8 mouse cellular contexts compared by ENCODE assay signal in genomic region chr10:79766001-79766507, GRCm38 (mm10). TPM values are rescaled to one million over a fixed set of nuclear protein-coding genes. Genes with fewer than 3 reads are reported as not detected.
A peak's percentile ranks its signal among the peaks of the same experiment; 100 is the strongest.
DNase-seq lines count a peak whose midpoint lies in the region; ATAC-seq and TF ChIP-seq lines count a peak whose summit lies in the region.

No protein-coding gene starts in this region.

- peak overlapping the region; percentile 99 for H3K9ac ChIP-seq in CH12.LX (ENCODE audit: insufficient read depth, low read depth)
- peak overlapping the region; percentile 99 for H3K9ac ChIP-seq in heart, embryonic 16.5 days (ENCODE audit: low read length)
- H3K9ac ChIP-seq in liver, embryonic 16.5 days (ENCODE audit: low read depth, low read length): peak overlapping the region; percentile 93

- TF ChIP-seq CTCF in CH12.LX (conservative IDR thresholded peaks at IDR 0.05 in 1 of 2, IDR thresholded peaks at IDR 0.05 in 1 of 2; ENCODE audit: low read depth in 2 of 2, low read length in 2 of 2): no peak

- no peaks in the 10 kb centered on the region for H3K9me3 ChIP-seq in CH12.LX (replicated peaks; ENCODE audit: low read length)
- H3K9me3 ChIP-seq in heart, embryonic 16.5 days (replicated peaks; ENCODE audit: control insufficient read depth, low read length): no peaks in the 10 kb centered on the region
- no peaks in the 10 kb centered on the region for H3K9me3 ChIP-seq in liver, embryonic 16.5 days (replicated peaks; ENCODE audit: control insufficient read depth, low read length)

- peaks cover 38% of the 10 kb centered on the region for H3K79me2 ChIP-seq in CH12.LX (replicated peaks; ENCODE audit: control insufficient read depth, extremely low read depth, insufficient read depth, poor library complexity, severe bottlenecking)

- in situ Hi-C loops in CH12.LX (cut with MboI; ENCODE audit: low pct_ligation_motif_present, low pct_unique_long_range_greater_than_20kb, low sequenced_read_pairs): no loop called here

- peaks cover 27 to 47% of the 10 kb centered on the region in 2 experiments for H3K4me1 ChIP-seq in CH12.LX (ENCODE audit: control insufficient read depth in 1 of 2, insufficient read depth in 2 of 2)
- H3K4me1 ChIP-seq in heart, embryonic 16.5 days (ENCODE audit: control insufficient read depth, insufficient read depth, low read length): peaks cover 44% of the 10 kb centered on the region
- H3K4me1 ChIP-seq in liver, embryonic 16.5 days (ENCODE audit: control insufficient read depth, low read depth, low read length): peaks cover 27% of the 10 kb centered on the region

- no peak for TF ChIP-seq EP300 in CH12.LX (IDR thresholded peaks at IDR 0.05; ENCODE audit: low read length)

- H3K4me3 ChIP-seq in CH12.LX (replicated peaks in 1 of 3; ENCODE audit: low read depth in 2 of 3, low read length in 2 of 3, poor library complexity in 1 of 3): peak overlapping the region; percentile 92 to 98 (median 98)
- peak overlapping the region; percentile 93 for H3K4me3 ChIP-seq in heart, embryonic 16.5 days (ENCODE audit: low read length)
- peak overlapping the region; percentile 95 for H3K4me3 ChIP-seq in liver, embryonic 16.5 days (ENCODE audit: low read depth, low read length)

- no peaks in the 10 kb centered on the region for H3K27me3 ChIP-seq in CH12.LX (replicated peaks)
- no peaks in the 10 kb centered on the region for H3K27me3 ChIP-seq in heart, embryonic 16.5 days (ENCODE audit: control insufficient read depth, insufficient read depth, low read length)
- no peaks in the 10 kb centered on the region for H3K27me3 ChIP-seq in liver, embryonic 16.5 days (ENCODE audit: control insufficient read depth, insufficient read depth, low read depth, low read length)

- H3K27ac ChIP-seq in CH12.LX (ENCODE audit: insufficient read depth, low read depth): no peak overlapping the region
- H3K27ac ChIP-seq in heart, embryonic 16.5 days (ENCODE audit: low read length): peak overlapping the region; percentile 93
- H3K27ac ChIP-seq in liver, embryonic 16.5 days (ENCODE audit: low read length): peak overlapping the region; percentile 88; the same call in 1 of the 2 replicates

- dilution Hi-C loops in CH12.LX (cut with MboI; ENCODE audit: extremely low pct_ligation_motif_present, extremely low pct_unique_long_range_greater_than_20kb, low sequenced_read_pairs): no loop called here

- H3K36me3 ChIP-seq in CH12.LX (replicated peaks in 1 of 2; ENCODE audit: control insufficient read depth in 1 of 2, insufficient read depth in 1 of 2, low read length in 1 of 2): peaks cover 23 to 41% of the 10 kb centered on the region in 2 experiments
- peaks cover 13% of the 10 kb centered on the region for H3K36me3 ChIP-seq in heart, embryonic 16.5 days (ENCODE audit: control insufficient read depth, insufficient read depth)
- H3K36me3 ChIP-seq in liver, embryonic 16.5 days (ENCODE audit: control insufficient read depth, insufficient read depth): peaks cover 11% of the 10 kb centered on the region

- ATAC-seq in heart, embryonic 16.5 days (replicated peaks; ENCODE audit: extremely low read depth, insufficient read depth, low FRiP score): no peak
- no peak for ATAC-seq in liver, embryonic 16.5 days (ENCODE audit: low read depth)
- no peak for ATAC-seq in megakaryocyte progenitor cell, adult 5-6 weeks (replicated peaks; ENCODE audit: poor library complexity)
- ATAC-seq in megakaryocyte-erythroid progenitor cell, adult 5-6 weeks (replicated peaks; ENCODE audit: low FRiP score, low TSS enrichment, poor library complexity, severe bottlenecking): no peak

- no peak for TF ChIP-seq RAD21 in CH12.LX (IDR thresholded peaks at IDR 0.05; ENCODE audit: low read depth, low read length)

- DNase-seq in embryo, embryonic 10 days (ENCODE audit: low spot score): peak; percentile 33
- no peak for DNase-seq in embryo, embryonic 10.5 days (ENCODE audit: low spot score)
- no peak for DNase-seq in CH12.LX (ENCODE audit: extremely low read depth)
- DNase-seq in ovary, postnatal 10 days (ENCODE audit: low spot score): no peak

- WGBS in heart, embryonic 16.5 days: 5% methylated on average over 16 of the region's 16 CpGs
- WGBS in liver, embryonic 16.5 days (ENCODE audit: insufficient replicate concordance): 6% methylated on average over 16 of the region's 16 CpGs

- peak overlapping the region; percentile 77 for H3K4me2 ChIP-seq in CH12.LX (ENCODE audit: insufficient read depth, low read depth, poor library complexity, severe bottlenecking)
- peak overlapping the region; percentile 97 for H3K4me2 ChIP-seq in heart, embryonic 16.5 days (ENCODE audit: low read depth, low read length)
- H3K4me2 ChIP-seq in liver, embryonic 16.5 days (ENCODE audit: low read depth, low read length): peak overlapping the region; percentile 84

- TF ChIP-seq POLR2A in CH12.LX (IDR thresholded peaks at IDR 0.05; ENCODE audit: low read depth, low read length): no peak

TF ChIP-seq in CH12.LX, 34 proteins besides CTCF, POLR2A, EP300 and RAD21:
- TF ChIP-seq ETS1 (conservative IDR thresholded peaks at IDR 0.05; ENCODE audit: low read depth, low read length) (no peak), UBTF (IDR thresholded peaks at IDR 0.05; ENCODE audit: low read depth, low read length) (0 out of 2 replicates have a peak, but pooled peaks have one; percentile 4)

RNA-seq across cellular contexts. Expression of gene Rnf126, which starts 0.7 kb away (rescaled TPM):
- total RNA-seq in CH12.LX (2012; rRNA removed) (67.9 and 74.8 TPM in 2 replicates), CH12.LX (2014; rRNA removed) (28.9 and 32.4 TPM in 2 replicates)
- 90.7 and 112 TPM in 2 replicates for polyA plus RNA-seq in CH12.LX (2012; ENCODE audit: insufficient read length, low read depth)
- 56.0 and 57.4 TPM in 2 replicates for polyA plus RNA-seq in heart, embryonic 16.5 days (2015; fragmentation: Nextera tagmentation; extraction: Ambion mirVana)
- polyA plus RNA-seq in liver, embryonic 16.5 days (2015; fragmentation: Nextera tagmentation; extraction: Ambion mirVana): 17.4 and 26.2 TPM in 2 replicates
- total RNA-seq in megakaryocyte progenitor cell, adult 5-6 weeks (2015): 55.6 and 63.0 TPM in 2 replicates
- total RNA-seq in megakaryocyte progenitor cell, adult 5-6 weeks (2017): 18.4 and 20.2 TPM in 2 replicates
- total RNA-seq in megakaryocyte-erythroid progenitor cell, adult 5-6 weeks (2014; fragmentation: Nextera tagmentation): 76.0 and 106 TPM in 2 replicates
- 16.2 and 20.8 TPM in 2 replicates for total RNA-seq in megakaryocyte-erythroid progenitor cell, adult 5-6 weeks (2017)

RNA-seq across cellular contexts. Expression of gene Fstl3, which starts 11.0 kb away (rescaled TPM):
- total RNA-seq in CH12.LX (2012; rRNA removed) (0.25 TPM in 2 replicates), CH12.LX (2014; rRNA removed) (not detected in 2 replicates)
- polyA plus RNA-seq in CH12.LX (2012; ENCODE audit: insufficient read length, low read depth): not detected in 2 replicates
- polyA plus RNA-seq in heart, embryonic 16.5 days (2015; fragmentation: Nextera tagmentation; extraction: Ambion mirVana): 22.6 and 26.7 TPM in 2 replicates
- polyA plus RNA-seq in liver, embryonic 16.5 days (2015; fragmentation: Nextera tagmentation; extraction: Ambion mirVana): 1.0 TPM in 2 replicates
- total RNA-seq in megakaryocyte progenitor cell, adult 5-6 weeks (2015): 1.6 and 2.7 TPM in 2 replicates
- 1.3 and 3.6 TPM in 2 replicates for total RNA-seq in megakaryocyte progenitor cell, adult 5-6 weeks (2017)
- total RNA-seq in megakaryocyte-erythroid progenitor cell, adult 5-6 weeks (2014; fragmentation: Nextera tagmentation): 0.49 and 0.96 TPM in 2 replicates
- 0.66 and 0.80 TPM in 2 replicates for total RNA-seq in megakaryocyte-erythroid progenitor cell, adult 5-6 weeks (2017)

RNA-seq across cellular contexts. Expression of gene Fgf22, which starts 11.2 kb away (rescaled TPM):
- total RNA-seq in CH12.LX (2012; rRNA removed) (not detected in 2 replicates), CH12.LX (2014; rRNA removed) (not detected in 2 replicates)
- polyA plus RNA-seq in CH12.LX (2012; ENCODE audit: insufficient read length, low read depth): not detected in 2 replicates
- polyA plus RNA-seq in heart, embryonic 16.5 days (2015; fragmentation: Nextera tagmentation; extraction: Ambion mirVana): 0.13 TPM in 1 of 2 replicates, not detected in the other
- not detected in 2 replicates for polyA plus RNA-seq in liver, embryonic 16.5 days (2015; fragmentation: Nextera tagmentation; extraction: Ambion mirVana)
- total RNA-seq in megakaryocyte progenitor cell, adult 5-6 weeks (2015): not detected in 2 replicates
- not detected in 2 replicates for total RNA-seq in megakaryocyte progenitor cell, adult 5-6 weeks (2017)
- total RNA-seq in megakaryocyte-erythroid progenitor cell, adult 5-6 weeks (2014; fragmentation: Nextera tagmentation): not detected in 2 replicates
- not detected in 2 replicates for total RNA-seq in megakaryocyte-erythroid progenitor cell, adult 5-6 weeks (2017)

RNA-seq across cellular contexts. Expression of gene Polrmt, which starts 19.7 kb away (rescaled TPM):
- total RNA-seq in CH12.LX (2012; rRNA removed): 50.1 and 50.5 TPM in 2 replicates
- 13.5 and 18.1 TPM in 2 replicates for total RNA-seq in CH12.LX (2014; rRNA removed)
- polyA plus RNA-seq in CH12.LX (2012; ENCODE audit: insufficient read length, low read depth): 40.2 and 49.0 TPM in 2 replicates
- polyA plus RNA-seq in heart, embryonic 16.5 days (2015; fragmentation: Nextera tagmentation; extraction: Ambion mirVana): 36.1 and 36.3 TPM in 2 replicates
- polyA plus RNA-seq in liver, embryonic 16.5 days (2015; fragmentation: Nextera tagmentation; extraction: Ambion mirVana): 13.4 and 14.4 TPM in 2 replicates
- total RNA-seq in megakaryocyte progenitor cell, adult 5-6 weeks (2015): 36.9 and 46.9 TPM in 2 replicates
- total RNA-seq in megakaryocyte progenitor cell, adult 5-6 weeks (2017): 10.8 and 14.6 TPM in 2 replicates
- total RNA-seq in megakaryocyte-erythroid progenitor cell, adult 5-6 weeks (2014; fragmentation: Nextera tagmentation): 45.2 and 51.7 TPM in 2 replicates
- 17.6 and 21.2 TPM in 2 replicates for total RNA-seq in megakaryocyte-erythroid progenitor cell, adult 5-6 weeks (2017)

RNA-seq across cellular contexts. Expression of gene Prss57, which starts 24.7 kb away (rescaled TPM):
- total RNA-seq in CH12.LX (2012; rRNA removed) (0.08 and 0.21 TPM in 2 replicates), CH12.LX (2014; rRNA removed) (not detected in 2 replicates)
- not detected in 2 replicates for polyA plus RNA-seq in CH12.LX (2012; ENCODE audit: insufficient read length, low read depth)
- 2.9 and 7.9 TPM in 2 replicates for polyA plus RNA-seq in heart, embryonic 16.5 days (2015; fragmentation: Nextera tagmentation; extraction: Ambion mirVana)
- polyA plus RNA-seq in liver, embryonic 16.5 days (2015; fragmentation: Nextera tagmentation; extraction: Ambion mirVana): 6.3 and 7.1 TPM in 2 replicates
- total RNA-seq in megakaryocyte progenitor cell, adult 5-6 weeks (2015): 160 and 189 TPM in 2 replicates
- total RNA-seq in megakaryocyte progenitor cell, adult 5-6 weeks (2017): 95.1 and 100.0 TPM in 2 replicates
- total RNA-seq in megakaryocyte-erythroid progenitor cell, adult 5-6 weeks (2014; fragmentation: Nextera tagmentation): 2.4 and 7.6 TPM in 2 replicates
- total RNA-seq in megakaryocyte-erythroid progenitor cell, adult 5-6 weeks (2017): 1.7 and 3.5 TPM in 2 replicates
